Mouse (Mus musculus) E14TG2a.4 (cell line): ENCODE results near the gene Borcs7.
A peak's percentile ranks its signal among the peaks of the same experiment; 100 is the strongest.

Experiments
- H3K27me3 ChIP-seq: 2 replicates; pipeline ENCODE4 v1.6.1; 2014; ENCODE audit warnings: low read length, control low read depth; ENCODE audit not compliant: insufficient read depth
- H3K36me3 ChIP-seq: 2 replicates; pipeline ENCODE4 v1.6.1; 2014; ENCODE audit warnings: low read length, control low read depth; ENCODE audit not compliant: insufficient read depth
- H3K4me1 ChIP-seq: replicated peaks from 2 replicates; pipeline ENCODE4 v1.6.1; 2014; ENCODE audit warnings: low read depth, low read length, control low read depth
- H3K4me3 ChIP-seq: replicated peaks from 2 replicates; pipeline ENCODE4 v1.5.1; 2014; ENCODE audit warnings: mild to moderate bottlenecking, low read length
- H3K9me3 ChIP-seq: 2 replicates; pipeline ENCODE4 v1.6.1; 2014; ENCODE audit warnings: low read length, control low read depth
- CTCF ChIP-seq: conservative IDR thresholded peaks from 2 replicates; pipeline ENCODE4 v1.5.1; 2014; ENCODE audit warnings: low read length
- NANOG ChIP-seq: IDR thresholded peaks from 2 replicates; pipeline ENCODE4 v1.6.1; 2014; ENCODE audit warnings: borderline replicate concordance, low read length, mixed read lengths
- POU5F1 ChIP-seq: IDR thresholded peaks from 2 replicates; pipeline ENCODE4 v1.6.1; 2014; ENCODE audit warnings: low read length, borderline replicate concordance

Borcs7 gene

GRCm38 (mm10) chr19:46670691-46671090 lies 19.0 kb upstream of the Borcs7 start:
- no peaks in the 10 kb centered on the region for H3K36me3 ChIP-seq
- H3K9me3 ChIP-seq, result no peaks in the 10 kb centered on the region
- peaks cover 9% of the 10 kb centered on the region for H3K4me1 ChIP-seq

DNA sequence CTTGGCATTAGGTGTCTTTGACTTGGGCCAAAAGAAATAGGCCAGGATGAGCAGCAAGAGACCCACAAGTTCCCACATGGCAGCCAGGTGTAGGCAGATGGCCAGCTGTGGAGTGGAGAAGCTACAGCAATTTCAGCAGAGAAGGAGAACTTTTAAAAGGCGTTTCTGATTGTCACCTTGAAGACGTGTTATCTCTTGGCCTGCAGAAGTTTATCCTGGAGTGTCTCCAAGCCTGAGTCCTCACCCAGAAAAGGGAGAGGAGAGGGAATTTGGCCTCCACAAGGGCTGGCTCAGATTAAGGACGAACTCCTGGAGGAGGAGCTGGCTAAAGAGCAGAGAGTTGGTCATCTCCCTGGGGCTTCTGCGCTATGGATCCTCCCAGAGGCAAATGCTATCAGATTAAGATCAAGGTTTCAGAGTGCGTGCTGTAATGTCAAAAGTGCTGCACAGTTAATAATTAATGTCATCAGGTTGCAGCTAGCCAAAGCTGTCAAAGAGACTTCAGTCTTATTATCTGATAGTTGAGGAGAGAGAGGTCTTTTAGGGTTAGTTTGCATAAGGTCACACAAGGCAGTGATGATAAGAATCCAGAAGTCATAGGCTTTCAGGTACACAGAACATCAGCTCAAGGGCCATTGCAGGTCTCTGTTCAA lies 16.8 kb upstream of the Borcs7 start, which contains the start of gene Cyp17a1:
Gene Cyp17a1 (minus strand): TSS at position 407 of the 653 bp plus-strand sequence.
- H3K4me1 ChIP-seq, result 0 out of 2 replicates have a peak, but pooled peaks cover under 1% of the 10 kb centered on the region
- H3K27me3 ChIP-seq, result peaks cover 19% of the 10 kb centered on the region
- no peaks in the 10 kb centered on the region for H3K36me3 ChIP-seq
- no peak for TF ChIP-seq POU5F1
- no peak for TF ChIP-seq CTCF
- TF ChIP-seq NANOG, result no peak
- H3K4me3 ChIP-seq, result no peak within 1 kb of the TSS
- H3K9me3 ChIP-seq, result no peaks in the 10 kb centered on the region

More at GRCm38 (mm10) chr19:46670691-46671090, 19.0 kb upstream of the Borcs7 start:
- TF ChIP-seq POU5F1, result no peak
- peak; percentile 49 for TF ChIP-seq CTCF
- TF ChIP-seq NANOG, result no peak
- Histone ChIP-seq H3K4me3 (no peak overlapping the region), H3K27me3 (peaks cover 19% of the 10 kb centered on the region)

GRCm38 (mm10) chr19:46675641-46676040 lies 14.1 kb upstream of the Borcs7 start:
- Histone ChIP-seq H3K4me1 (no peaks in the 10 kb centered on the region), H3K9me3 (no peaks in the 10 kb centered on the region), H3K4me3 (no peak overlapping the region), H3K36me3 (no peaks in the 10 kb centered on the region), H3K27me3 (peaks cover 25% of the 10 kb centered on the region)
- TF ChIP-seq CTCF, result no peak

GRCm38 (mm10) chr19:46679720-46680383 lies 9.9 kb upstream of the Borcs7 start:
- H3K27me3 ChIP-seq, result peaks cover 14% of the 10 kb centered on the region; the same call in 1 of the 2 replicates
- H3K4me1 ChIP-seq, result no peaks in the 10 kb centered on the region
- TF ChIP-seq NANOG, result no peak
- TF ChIP-seq CTCF, result no peak
- no peak for TF ChIP-seq POU5F1
- H3K9me3 ChIP-seq, result no peaks in the 10 kb centered on the region
- H3K36me3 ChIP-seq, result no peaks in the 10 kb centered on the region
- H3K4me3 ChIP-seq, result no peak overlapping the region

DNA sequence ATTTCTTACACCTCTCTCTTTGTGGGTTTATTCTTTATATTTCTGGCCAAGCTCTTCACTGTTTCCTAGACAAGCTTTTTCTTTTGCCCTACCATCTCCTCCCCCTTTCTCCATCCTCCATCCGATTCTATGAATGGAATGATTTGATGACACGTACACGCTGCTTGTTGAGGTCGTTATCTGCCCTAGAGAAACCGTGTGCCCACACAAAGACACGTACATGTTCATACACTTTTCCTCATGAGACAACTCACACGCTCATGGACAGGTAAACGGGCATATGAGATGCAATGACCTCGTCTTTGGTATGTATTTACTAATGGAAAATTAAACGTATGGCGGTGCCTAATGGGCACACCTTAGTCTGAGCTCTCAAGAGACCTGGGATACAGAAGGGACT lies 681 bp downstream of the Borcs7 start:
- no peaks in the 10 kb centered on the region for H3K9me3 ChIP-seq
- peak overlapping the region; percentile 89 for H3K4me3 ChIP-seq
- no peak for TF ChIP-seq NANOG
- TF ChIP-seq CTCF, result no peak
- TF ChIP-seq POU5F1, result no peak
- H3K4me1 ChIP-seq, result peaks cover 32% of the 10 kb centered on the region
- H3K36me3 ChIP-seq, result no peaks in the 10 kb centered on the region
- no peaks in the 10 kb centered on the region for H3K27me3 ChIP-seq

- H3K4me3 ChIP-seq, result no peak overlapping the region
- no peaks in the 10 kb centered on the region for H3K9me3 ChIP-seq
- peaks cover 32% of the 10 kb centered on the region for H3K4me1 ChIP-seq
- no peak for TF ChIP-seq NANOG
- TF ChIP-seq CTCF, result no peak
- TF ChIP-seq POU5F1, result no peak
- no peaks in the 10 kb centered on the region for H3K36me3 ChIP-seq
- H3K27me3 ChIP-seq, result no peaks in the 10 kb centered on the region
Measured at GRCm38 (mm10) chr19:46691078-46691477, 1.4 kb downstream of the Borcs7 start.

DNA sequence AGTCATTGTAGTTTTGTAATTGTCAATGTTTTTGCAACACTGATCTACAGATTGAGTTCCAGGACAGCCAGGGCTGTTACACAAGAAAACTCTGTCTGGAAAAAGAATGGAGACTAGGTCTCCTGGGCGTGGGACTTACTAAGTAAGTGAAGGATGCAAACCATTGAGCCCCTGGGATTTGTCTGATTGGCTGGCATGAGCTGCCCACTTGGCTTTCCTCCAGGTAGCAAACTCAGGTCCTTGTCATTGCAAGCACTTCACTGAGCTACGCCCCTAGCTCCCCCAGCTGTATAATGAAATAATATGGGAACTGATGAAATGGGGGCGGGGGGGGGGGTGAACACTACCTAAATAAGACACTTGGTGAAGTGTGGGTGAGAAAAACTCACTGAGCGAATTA lies 3.4 kb downstream of the Borcs7 start:
- Histone ChIP-seq H3K4me3 (no peak overlapping the region), H3K36me3 (no peaks in the 10 kb centered on the region), H3K27me3 (no peaks in the 10 kb centered on the region), H3K9me3 (no peaks in the 10 kb centered on the region), H3K4me1 (peaks cover 48% of the 10 kb centered on the region)
- TF ChIP-seq NANOG, result no peak
- TF ChIP-seq CTCF, result no peak
- TF ChIP-seq POU5F1, result no peak

- Histone ChIP-seq H3K4me3 (no peak overlapping the region), H3K9me3 (no peaks in the 10 kb centered on the region), H3K27me3 (peaks cover 4% of the 10 kb centered on the region; the same call in 1 of the 2 replicates), H3K36me3 (no peaks in the 10 kb centered on the region), H3K4me1 (peaks cover 64% of the 10 kb centered on the region)
- no peak for TF ChIP-seq CTCF
- no peak for TF ChIP-seq POU5F1
- no peak for TF ChIP-seq NANOG
Measured at GRCm38 (mm10) chr19:46696482-46696881, 6.8 kb downstream of the Borcs7 start.

DNA sequence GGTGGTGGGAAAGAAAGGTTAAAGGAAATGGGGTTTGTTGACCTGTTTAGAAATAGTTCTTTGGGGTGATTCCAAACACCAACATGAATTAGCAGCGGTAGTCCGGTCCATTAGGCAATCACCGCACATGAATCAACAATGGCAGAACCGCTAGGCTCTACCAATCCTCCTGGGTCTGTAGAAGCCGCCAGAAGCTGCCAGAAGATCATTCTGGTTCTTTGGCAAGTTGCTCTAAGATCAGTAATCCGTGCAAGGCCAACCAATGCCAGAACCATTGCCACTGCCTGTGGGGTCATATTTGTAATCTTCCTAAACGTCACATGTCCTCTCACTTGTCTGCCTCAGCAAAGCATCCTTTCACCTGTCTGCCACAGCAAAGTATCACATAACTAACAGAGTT lies 7.2 kb downstream of the Borcs7 start:
- peaks cover 64% of the 10 kb centered on the region for H3K4me1 ChIP-seq
- no peaks in the 10 kb centered on the region for H3K9me3 ChIP-seq
- no peak for TF ChIP-seq CTCF
- no peak for TF ChIP-seq NANOG
- no peak for TF ChIP-seq POU5F1
- H3K36me3 ChIP-seq, result no peaks in the 10 kb centered on the region
- H3K27me3 ChIP-seq, result peaks cover 4% of the 10 kb centered on the region; the same call in 1 of the 2 replicates
- no peak overlapping the region for H3K4me3 ChIP-seq
